Mouse (Mus musculus) neutrophil, adult 5-6 weeks (primary cell): ENCODE results near the gene Tspear. TPM values are rescaled to one million over a fixed set of nuclear protein-coding genes. Genes with fewer than 3 reads are reported as not detected.
"Not testable (repeated sequence)": the region's sequence is repeated elsewhere in the genome, so short reads cannot be mapped to it uniquely, and the experiment has no call there.

ENCODE experiments used
- ATAC-seq: fragments of 151-379, 151-347 bp; 2 replicates; pipeline ENCODE4 v1.8.0; 2017; ENCODE audit warnings: mild to moderate bottlenecking, moderate TSS enrichment; ENCODE audit not compliant: insufficient number of reproducible peaks, poor library complexity, low FRiP score, severe bottlenecking; ENCODE audit errors: extremely low read depth
- total RNA-seq: library from RNA; stranded (forward); fragments of 200-1000 nt; gene quantifications from 2 replicates; pipeline ENCODE4 v1.2.3, GENCODE M21; 2017

The Tspear gene
- total RNA-seq: not detected in 2 replicates

GRCm38 (mm10) chr10:77685895-77686664 lies at the start of gene Tspear:
Gene Tspear (plus strand): TSS chr10:77686569.
- ATAC-seq: no peak

DNA sequence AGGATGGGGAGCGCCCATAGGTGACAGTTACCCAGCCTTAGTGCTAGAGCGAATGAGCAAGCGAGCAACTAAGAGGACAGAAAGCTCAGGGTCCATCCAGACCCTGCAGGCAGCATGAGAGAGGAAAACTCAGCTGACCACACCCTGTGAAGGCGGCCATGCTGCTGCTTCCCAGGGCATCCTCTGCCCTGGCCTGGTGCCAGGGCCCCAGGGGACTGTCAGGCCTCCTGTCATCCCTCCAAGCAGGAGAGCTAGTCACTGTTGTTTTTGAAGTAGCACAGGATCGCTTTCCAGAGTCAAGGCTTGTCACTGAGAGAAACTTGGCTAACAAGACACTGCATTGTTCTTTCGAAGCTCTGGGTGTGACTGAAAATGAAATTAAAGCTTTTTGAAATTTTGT lies 47.4 kb upstream of the Tspear start:
- no peak for ATAC-seq

GRCm38 (mm10) chr10:77643160-77643559 lies 43.2 kb upstream of the Tspear start:
- ATAC-seq: no peak

- ATAC-seq: no peak
These were observed 40.8 kb upstream of the Tspear start for GRCm38 (mm10) chr10:77645571-77645970.

DNA sequence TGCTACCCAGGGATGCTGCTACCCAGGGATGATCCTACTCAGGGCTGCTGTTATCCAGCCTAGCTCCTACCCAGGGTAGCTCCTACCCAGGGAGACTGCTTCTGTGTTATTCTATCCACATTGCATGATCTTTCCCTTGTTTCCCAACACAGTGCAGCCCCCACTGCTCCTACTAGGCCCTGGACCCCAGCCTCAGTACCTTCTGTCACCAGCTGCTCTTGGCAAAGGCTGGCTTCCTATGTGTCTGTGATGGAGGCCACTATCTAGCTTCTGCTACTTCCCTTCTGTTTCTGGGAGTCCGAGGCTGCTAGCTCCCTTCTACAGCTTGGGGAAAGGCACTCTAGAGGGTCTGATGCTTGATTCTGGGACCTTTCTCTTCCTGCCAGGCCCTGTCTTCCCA lies 38.9 kb upstream of the Tspear start:
- no peak for ATAC-seq

DNA sequence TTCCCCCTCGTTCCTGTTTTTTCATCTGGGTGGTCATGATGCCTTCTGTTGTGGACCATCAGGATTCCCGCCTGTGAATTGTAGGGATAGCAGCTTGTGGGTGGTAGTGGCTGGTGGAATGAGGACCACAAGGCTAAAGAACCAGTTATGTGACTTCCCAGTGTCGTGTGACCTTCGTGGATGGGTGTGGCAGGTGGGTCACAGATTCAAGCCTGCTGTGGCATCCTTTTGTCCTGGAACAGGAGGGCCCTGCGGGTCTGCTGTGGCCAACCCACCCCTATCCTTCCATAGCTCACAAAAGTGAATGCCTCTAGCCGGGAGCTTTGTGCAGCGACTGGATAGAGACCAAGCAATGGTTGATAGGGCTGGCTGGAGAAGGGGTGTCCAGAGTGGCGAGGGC lies 38.5 kb upstream of the Tspear start:
- ATAC-seq: no peak

DNA sequence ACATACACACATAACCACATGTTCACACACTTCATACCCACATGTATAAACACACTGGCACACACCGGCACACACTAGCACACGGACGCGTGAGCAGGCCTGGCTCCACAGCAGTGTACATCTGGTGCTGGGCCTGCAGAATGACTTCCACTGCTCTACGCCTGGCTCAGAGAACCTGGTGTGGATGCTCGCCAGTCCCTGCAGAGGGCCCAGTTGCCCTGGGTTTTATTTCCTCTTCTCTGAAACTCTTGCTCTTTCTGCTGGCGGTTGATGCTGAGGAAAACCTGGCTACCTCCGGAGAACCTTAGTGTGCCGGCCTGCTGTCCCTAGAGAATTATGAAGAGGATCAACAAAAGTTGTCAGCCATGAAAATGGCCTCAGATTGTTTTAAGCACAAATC lies 34.3 kb upstream of the Tspear start:
- no peak for ATAC-seq

- ATAC-seq: no peak
These were observed 27.9 kb upstream of the Tspear start for GRCm38 (mm10) chr10:77658286-77658994.

GRCm38 (mm10) chr10:77663949-77664665 lies 22.3 kb upstream of the Tspear start:
- ATAC-seq: no peak

DNA sequence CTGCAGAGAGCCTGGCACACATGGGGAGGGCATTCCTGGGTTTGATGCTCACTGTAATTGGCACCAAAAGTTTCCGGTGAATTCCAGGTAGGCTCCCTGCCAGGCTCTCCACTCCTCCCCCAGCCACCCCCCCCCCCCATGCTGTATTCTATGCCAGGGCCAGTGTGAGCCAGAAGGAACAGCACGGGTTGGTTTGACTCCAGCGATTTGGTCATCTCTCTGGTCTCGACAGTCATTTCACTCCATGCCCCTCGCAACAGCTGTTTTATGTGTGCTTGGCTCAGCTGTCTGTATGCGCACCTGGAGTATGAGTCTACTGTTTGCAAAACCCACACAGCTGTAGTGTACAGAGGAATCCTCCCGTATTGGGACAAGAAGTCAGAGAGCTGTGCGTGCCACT lies 20.0 kb upstream of the Tspear start:
- no peak for ATAC-seq

GRCm38 (mm10) chr10:77667402-77667801 lies 19.0 kb upstream of the Tspear start:
- ATAC-seq: no peak

GRCm38 (mm10) chr10:77670710-77671109 lies 15.7 kb upstream of the Tspear start:
- no peak for ATAC-seq

DNA sequence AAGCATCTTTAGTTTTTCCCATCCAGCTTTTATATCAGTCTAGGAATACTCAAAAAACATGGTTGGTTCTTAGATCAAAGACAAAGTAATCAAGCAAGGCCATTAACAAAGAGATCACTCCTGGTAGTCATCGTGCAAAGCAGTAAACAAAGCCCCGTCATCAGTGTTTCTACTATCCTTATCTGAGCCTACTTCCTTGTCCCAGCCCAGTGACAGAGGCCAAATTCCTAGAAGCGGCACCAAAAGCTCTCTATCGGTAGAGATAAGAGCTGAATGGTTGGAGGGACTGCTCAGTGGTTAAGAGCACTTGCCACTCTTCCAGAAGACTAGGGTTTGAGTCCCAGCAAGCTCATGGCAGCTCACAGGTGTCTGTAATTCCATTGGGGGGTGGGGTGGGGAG lies 14.8 kb upstream of the Tspear start:
- ATAC-seq: no peak

- peak; percentile 35; the same call in 1 of the 2 replicates for ATAC-seq
These were observed 12.6 kb upstream of the Tspear start for GRCm38 (mm10) chr10:77673765-77674164.

GRCm38 (mm10) chr10:77677562-77677961 lies 8.8 kb upstream of the Tspear start:
- ATAC-seq: no peak

DNA sequence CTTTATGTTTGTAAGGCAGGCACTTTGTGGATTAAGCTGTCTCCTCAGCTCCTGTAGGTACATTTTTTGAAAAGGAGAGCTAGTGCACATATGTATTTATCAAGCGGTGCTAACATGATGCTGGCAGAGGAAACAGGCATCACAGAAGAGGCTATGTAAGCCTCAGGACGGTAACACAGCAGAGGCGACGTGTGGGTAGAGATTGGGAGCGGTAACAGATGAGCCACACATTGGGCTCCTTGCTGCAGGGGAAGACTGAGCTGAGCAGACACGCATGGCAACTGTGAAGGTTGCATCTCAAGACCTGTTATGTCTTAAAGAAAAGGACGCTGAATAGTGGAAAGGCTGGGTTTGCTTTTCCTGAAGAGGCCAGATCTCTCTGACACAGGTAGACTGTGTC lies 3.4 kb upstream of the Tspear start:
- no peak for ATAC-seq

DNA sequence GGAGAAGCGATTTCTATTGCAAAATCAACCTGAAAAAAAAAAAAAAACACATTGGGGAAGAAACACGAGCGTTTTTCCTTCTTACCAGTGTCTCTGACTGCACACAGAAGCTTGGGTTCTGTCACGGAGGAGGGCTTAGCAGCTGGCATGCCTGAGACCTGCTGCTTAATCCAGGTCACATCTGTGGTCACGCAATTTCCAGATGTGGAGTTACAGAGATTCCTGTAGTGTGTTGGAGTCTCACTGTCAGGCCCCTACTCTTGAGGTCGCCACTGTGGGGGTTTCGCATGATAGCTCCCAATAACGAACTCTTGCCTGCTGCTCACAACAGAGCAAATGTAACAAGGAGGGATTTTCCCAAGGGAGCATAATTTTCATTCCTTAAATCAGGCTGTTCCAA lies 2.2 kb upstream of the Tspear start:
- ATAC-seq: no peak

DNA sequence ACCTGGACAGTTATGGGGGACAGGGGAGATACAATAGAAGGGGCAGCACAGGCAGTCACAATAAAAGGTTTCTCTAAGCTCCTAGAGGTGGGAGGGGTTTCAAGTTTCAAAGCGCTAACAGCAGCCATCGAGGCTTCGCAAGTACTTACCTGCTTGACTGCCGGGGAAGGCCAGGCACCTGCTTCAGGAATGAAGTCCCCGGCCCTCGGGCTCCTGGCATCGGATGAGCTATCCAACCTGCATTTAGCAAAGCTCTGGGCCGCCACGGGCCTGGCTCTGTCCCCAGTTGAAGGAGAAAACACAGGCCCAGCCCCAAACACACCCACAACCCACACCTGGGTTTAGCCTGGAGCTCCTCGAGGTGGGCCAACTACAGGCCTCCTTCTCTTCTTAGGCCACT lies 652 bp downstream of the Tspear start:
- ATAC-seq: no peak

GRCm38 (mm10) chr10:77690356-77690807 lies 4.0 kb downstream of the Tspear start, which contains the start of gene Gm19402:
Gene Gm19402 (minus strand): TSS chr10:77690757.
- not testable (repeated sequence) for ATAC-seq

- no peak for ATAC-seq
These were observed 10.8 kb downstream of the Tspear start, which contains the start of gene Gm9508 for GRCm38 (mm10) chr10:77697133-77697532. Gene Gm9508 (minus strand): TSS chr10:77697233.
